In the genomic region with DNA sequence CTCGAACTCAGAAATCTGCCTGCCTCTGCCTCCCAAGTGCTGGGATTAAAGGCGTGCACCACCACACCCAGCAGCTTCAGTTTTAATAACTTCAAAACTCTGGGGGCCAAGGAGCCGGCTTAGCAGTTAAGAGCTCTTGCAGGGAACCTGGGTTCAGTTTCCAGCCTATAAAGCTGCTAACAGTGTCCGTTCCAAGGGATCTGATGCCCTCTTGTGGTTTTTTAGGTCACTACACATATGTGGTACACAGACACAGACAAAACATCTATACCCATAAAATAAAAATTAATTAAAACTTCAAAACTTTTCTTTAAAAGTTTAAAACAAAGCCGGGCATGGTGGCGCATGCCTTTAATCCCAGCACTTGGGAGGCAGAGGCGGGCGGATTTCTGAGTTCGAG, we compare ENCODE assay signal across 10 mouse cellular contexts. TPM values are rescaled to one million over a fixed set of nuclear protein-coding genes. Genes with fewer than 3 reads are reported as not detected.
DNase-seq lines count a peak whose midpoint lies in the region; ATAC-seq lines count a peak whose summit lies in the region.
"Had no signal": no experiment of that assay in that cellular context is flagged by ENCODE, and none has a peak within 500 bp of the region (broad histone marks: within the 10 kb centered on the region; RNA-seq: fewer than 3 reads in every experiment).

No protein-coding gene starts in this region.

- WGBS in midbrain, embryonic 10.5 days: 50% methylated on average over 9 of the region's 9 CpGs
- 51% methylated on average over 9 of the region's 9 CpGs for WGBS in midbrain, embryonic 13.5 days

- no peaks in the 10 kb centered on the region for H3K4me1 ChIP-seq in midbrain, embryonic 10.5 days
- 0 out of 2 replicates have a peak, but pooled peaks cover 2% of the 10 kb centered on the region for H3K4me1 ChIP-seq in midbrain, embryonic 13.5 days (replicated peaks)

- no peaks in the 10 kb centered on the region for H3K9me3 ChIP-seq in midbrain, embryonic 10.5 days (replicated peaks)
- no peaks in the 10 kb centered on the region for H3K9me3 ChIP-seq in midbrain, embryonic 13.5 days

- no peaks in the 10 kb centered on the region for H3K36me3 ChIP-seq in midbrain, embryonic 10.5 days
- H3K36me3 ChIP-seq in midbrain, embryonic 13.5 days: no peaks in the 10 kb centered on the region

- peak; percentile 70; the same call in 1 of the 2 replicates for ATAC-seq in frontal cortex, adult (ENCODE audit: low TSS enrichment)
- ATAC-seq in midbrain, embryonic 13.5 days: no peak
- ATAC-seq in hematopoietic stem cell, adult 5-6 weeks (replicated peaks in 1 of 2; ENCODE audit: insufficient read depth in 1 of 2, low FRiP score in 2 of 2, low TSS enrichment in 1 of 2, low read depth in 1 of 2, poor library complexity in 2 of 2, severe bottlenecking in 2 of 2): peak; percentile 56 to 62; a peak in 3 of 4 replicates

- H3K27me3 ChIP-seq in midbrain, embryonic 10.5 days (ENCODE audit: low read depth, poor library complexity, severe bottlenecking): no peaks in the 10 kb centered on the region
- no peaks in the 10 kb centered on the region for H3K27me3 ChIP-seq in midbrain, embryonic 13.5 days

- no peak overlapping the region for H3K27ac ChIP-seq in midbrain, embryonic 10.5 days (replicated peaks)
- H3K27ac ChIP-seq in midbrain, embryonic 13.5 days: no peak overlapping the region

- no peak overlapping the region for H3K4me2 ChIP-seq in midbrain, embryonic 13.5 days (replicated peaks)

- H3K9ac ChIP-seq in midbrain, embryonic 13.5 days (replicated peaks): no peak overlapping the region

- DNase-seq in frontal cortex, postnatal 14 days (ENCODE audit: low spot score in 2 of 2): no peak
- DNase-seq in midbrain, embryonic 10.5 days (ENCODE audit: low spot score): peak; percentile 34
- peak; percentile 33 for DNase-seq in adrenal gland, postnatal 14 days
- DNase-seq in mesoderm, embryonic 11.5 days (ENCODE audit: low read depth, low spot score): peak; percentile 52
- DNase-seq in gastrocnemius, adult 8-10 months (ENCODE audit: low spot score in 2 of 2): no peak

- no peak overlapping the region for H3K4me3 ChIP-seq in midbrain, embryonic 10.5 days
- H3K4me3 ChIP-seq in midbrain, embryonic 13.5 days (replicated peaks): no peak overlapping the region

RNA-seq across cellular contexts. Expression of a gene that starts 27.3 kb away (rescaled TPM):
- polyA plus RNA-seq in midbrain, embryonic 10.5 days (2016; fragmentation: Nextera tagmentation; extraction: Ambion mirVana): 392 and 425 TPM in 2 replicates
- 246 and 261 TPM in 2 replicates for polyA plus RNA-seq in midbrain, embryonic 13.5 days (2015; fragmentation: Nextera tagmentation; extraction: Ambion mirVana)
- 115 and 124 TPM in 2 replicates for total RNA-seq in adrenal gland, postnatal 14 days (2021)
- 416 and 547 TPM in 2 replicates for total RNA-seq in hematopoietic stem cell, adult 5-6 weeks (2017)
- total RNA-seq in gastrocnemius, adult 8-10 months (2022): 10 to 100 TPM; 28.5 to 45.1 (median 31.8) TPM

RNA-seq across cellular contexts. Expression of a gene that starts 37.4 kb away (rescaled TPM):
- polyA plus RNA-seq in midbrain, embryonic 10.5 days (2016; fragmentation: Nextera tagmentation; extraction: Ambion mirVana): 136 and 141 TPM in 2 replicates
- 154 and 165 TPM in 2 replicates for polyA plus RNA-seq in midbrain, embryonic 13.5 days (2015; fragmentation: Nextera tagmentation; extraction: Ambion mirVana)
- total RNA-seq in adrenal gland, postnatal 14 days (2021): 729 and 784 TPM in 2 replicates
- total RNA-seq in hematopoietic stem cell, adult 5-6 weeks (2017): 98.3 and 145 TPM in 2 replicates
- total RNA-seq in gastrocnemius, adult 8-10 months (2022): 100 to 1,000 TPM; 364 to 434 (median 425) TPM

RNA-seq across cellular contexts. Expression of a gene that starts 48.1 kb away (rescaled TPM):
- 0.95 and 1.3 TPM in 2 replicates for polyA plus RNA-seq in midbrain, embryonic 10.5 days (2016; fragmentation: Nextera tagmentation; extraction: Ambion mirVana)
- 2.1 and 2.7 TPM in 2 replicates for polyA plus RNA-seq in midbrain, embryonic 13.5 days (2015; fragmentation: Nextera tagmentation; extraction: Ambion mirVana)
- total RNA-seq in adrenal gland, postnatal 14 days (2021): 3.6 and 4.2 TPM in 2 replicates
- total RNA-seq in hematopoietic stem cell, adult 5-6 weeks (2017): not detected in 2 replicates
- total RNA-seq in gastrocnemius, adult 8-10 months (2022): under 1 TPM; 0.12 to 0.29 (median 0.20) TPM
- total RNA-seq: neutrophil, adult 5-6 weeks had no signal

RNA-seq across cellular contexts. Expression of a gene that starts 51.9 kb away (rescaled TPM):
- not detected in 2 replicates for polyA plus RNA-seq in midbrain, embryonic 10.5 days (2016; fragmentation: Nextera tagmentation; extraction: Ambion mirVana)
- not detected in 2 replicates for polyA plus RNA-seq in midbrain, embryonic 13.5 days (2015; fragmentation: Nextera tagmentation; extraction: Ambion mirVana)
- not detected in 2 replicates for total RNA-seq in adrenal gland, postnatal 14 days (2021)
- total RNA-seq in hematopoietic stem cell, adult 5-6 weeks (2017): not detected in 2 replicates
- total RNA-seq in gastrocnemius, adult 8-10 months (2022): not detected
- total RNA-seq: layer of hippocampus, postnatal 36 days; neutrophil, adult 5-6 weeks had no signal

Comparison
In these comparisons a context has a peak if more than half of its experiments do, and no peak if none do; other contexts are left out.
1. DNase-seq: peak in midbrain, embryonic 10.5 days (single experiment), adrenal gland, postnatal 14 days (single experiment) and mesoderm, embryonic 11.5 days (single experiment); none in frontal cortex, postnatal 14 days (0 of 2) and gastrocnemius, adult 8-10 months (0 of 2).